Mouse (Mus musculus) heart, embryonic 15.5 days (tissue): ENCODE measurements around the gene Zfp949. TPM values are rescaled to one million over a fixed set of nuclear protein-coding genes. Genes with fewer than 3 reads are reported as not detected.

Source experiments
- ATAC-seq: fragments of 200-750 bp; cut with Nextera tagmentation; replicated peaks from 2 replicates; pipeline ENCODE4 v1.8.0; 2017; ENCODE audit warnings: low read depth, moderate TSS enrichment; ENCODE audit not compliant: insufficient number of reproducible peaks, insufficient read depth, low FRiP score
- H3K27ac ChIP-seq: fragments of 300-500 bp; sonication (generic); 2 replicates; pipeline ENCODE4 v1.5.1; 2015; ENCODE audit warnings: mild to moderate bottlenecking, inconsistent platforms
- H3K27me3 ChIP-seq: fragments of 300-500 bp; sonication (generic); 2 replicates; pipeline ENCODE4 v1.6.1; 2015; ENCODE audit warnings: inconsistent platforms
- H3K36me3 ChIP-seq: fragments of 300-500 bp; sonication (generic); 2 replicates; pipeline ENCODE4 v1.6.1; 2015; ENCODE audit warnings: mild to moderate bottlenecking, inconsistent platforms
- H3K4me1 ChIP-seq: fragments of 300-500 bp; sonication (generic); replicated peaks from 2 replicates; pipeline ENCODE4 v1.6.1; 2015; ENCODE audit warnings: inconsistent platforms
- H3K4me2 ChIP-seq: fragments of 300-500 bp; sonication (generic); 2 replicates; pipeline ENCODE4 v1.6.1; 2015; ENCODE audit warnings: inconsistent platforms, mild to moderate bottlenecking, moderate library complexity
- H3K4me3 ChIP-seq: fragments of 300-500 bp; sonication (generic); 2 replicates; pipeline ENCODE4 v1.5.1; 2015; ENCODE audit warnings: mild to moderate bottlenecking, inconsistent platforms
- H3K9ac ChIP-seq: fragments of 300-500 bp; sonication (generic); 2 replicates; pipeline ENCODE4 v1.6.1; 2015; ENCODE audit warnings: mild to moderate bottlenecking, inconsistent platforms
- H3K9me3 ChIP-seq: fragments of 300-500 bp; sonication (generic); replicated peaks from 2 replicates; pipeline ENCODE4 v1.6.1; 2016; ENCODE audit warnings: inconsistent platforms
- WGBS: fragments of 180-500 bp; shearing (Covaris S2); methylation state at CpG from one replicate; pipeline ENCODE4 v1.1.7; 2015; ENCODE audit warnings: mixed read lengths; 5-methylcytosine and 5-hydroxymethylcytosine counted together
- polyA plus RNA-seq: library from polyadenylated mRNA; unstranded; fragments of >200 nt; fragmentation: Nextera tagmentation; extraction: Ambion mirVana; gene quantifications from 2 replicates; pipeline ENCODE4 v1.2.1, GENCODE M21; 2015

The Zfp949 gene
- polyA plus RNA-seq = 7.6 and 9.0 TPM in 2 replicates

DNA sequence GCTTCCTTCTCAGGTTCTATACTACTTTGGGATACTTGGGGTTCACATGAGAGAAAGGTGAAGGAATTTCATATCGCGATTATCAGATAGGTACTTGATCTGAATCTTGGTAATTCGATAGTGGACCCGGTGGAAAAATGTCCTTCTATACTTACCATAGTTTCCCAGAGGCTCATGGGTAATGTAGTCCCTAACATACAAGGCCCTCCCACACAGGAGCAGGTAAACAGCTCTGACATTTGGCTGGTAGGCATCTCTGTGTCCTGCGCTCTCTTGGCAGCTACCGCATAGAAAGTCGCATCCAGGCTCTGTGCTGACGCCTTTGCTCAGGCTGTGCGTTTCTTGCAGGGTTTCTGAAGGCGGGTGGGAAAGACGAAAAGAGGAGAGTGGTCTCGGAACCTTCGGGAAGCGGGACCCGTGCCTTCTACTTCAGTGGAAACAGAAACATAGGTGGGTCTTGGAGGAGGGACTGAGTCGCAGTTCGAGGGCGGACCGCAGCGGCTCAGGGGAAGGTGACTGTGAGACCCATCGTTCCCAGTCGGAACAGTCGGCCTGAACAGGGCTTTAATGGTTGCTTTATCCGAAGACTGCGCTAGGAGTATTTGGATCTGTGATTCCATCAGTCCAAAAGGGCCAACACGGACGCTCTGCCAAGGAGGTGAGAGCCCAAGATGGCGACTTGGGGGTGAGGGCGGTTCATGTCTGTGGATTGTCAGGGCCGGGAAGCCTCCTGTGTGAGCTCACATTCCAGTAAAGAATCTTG is at the start of gene Zfp949:
Gene Zfp949 (plus strand): TSS at position 170 of the 763 bp plus-strand sequence.
- under 1% methylated on average over 30 of the region's 30 CpGs for WGBS
- peak within 1 kb of the TSS; percentile 98 for H3K4me3 ChIP-seq
- H3K4me2 ChIP-seq = peak within 1 kb of the TSS; percentile 89
- H3K36me3 ChIP-seq = 0 out of 2 replicates have a peak, but pooled peaks cover 3% of the 10 kb centered on the region
- peak within 1 kb of the TSS; percentile 83 for H3K27ac ChIP-seq
- ATAC-seq = peak; percentile 90
- H3K9ac ChIP-seq = peak within 1 kb of the TSS; percentile 79
- H3K9me3 ChIP-seq = no peaks in the 10 kb centered on the region
- no peaks in the 10 kb centered on the region for H3K27me3 ChIP-seq
- peaks cover 19% of the 10 kb centered on the region for H3K4me1 ChIP-seq

GRCm38 (mm10) chr9:88500112-88500511 is 47.7 kb upstream of the Zfp949 start:
- WGBS = 58% methylated on average over 2 of the region's 2 CpGs
- no peaks in the 10 kb centered on the region for H3K27me3 ChIP-seq
- ATAC-seq = no peak
- no peak overlapping the region for H3K4me2 ChIP-seq
- no peaks in the 10 kb centered on the region for H3K9me3 ChIP-seq
- no peak overlapping the region for H3K4me3 ChIP-seq
- no peaks in the 10 kb centered on the region for H3K36me3 ChIP-seq
- no peak overlapping the region for H3K9ac ChIP-seq
- H3K27ac ChIP-seq = no peak overlapping the region
- H3K4me1 ChIP-seq = no peaks in the 10 kb centered on the region

DNA sequence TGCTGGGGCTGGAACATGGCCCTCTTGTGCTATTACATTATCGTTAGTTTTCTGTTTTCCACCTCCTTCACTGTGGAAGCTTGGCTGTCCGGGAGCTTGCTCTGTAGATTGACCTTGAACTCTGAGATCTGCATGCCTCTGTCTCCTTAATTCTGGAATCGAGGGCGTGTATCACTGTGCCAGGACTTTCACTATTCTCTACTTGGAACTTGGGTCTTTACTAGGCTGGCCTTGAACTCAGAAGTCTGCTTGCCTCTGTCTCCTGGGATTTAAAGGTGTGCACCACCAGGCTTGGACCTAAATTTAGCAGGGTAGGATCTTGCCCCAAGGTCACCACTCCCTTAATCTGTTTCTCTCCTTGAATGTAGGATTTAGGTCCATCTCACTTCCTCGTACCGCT is 46.0 kb upstream of the Zfp949 start:
- 87% methylated on average over 6 of the region's 6 CpGs for WGBS
- Histone ChIP-seq H3K9me3 (no peaks in the 10 kb centered on the region), H3K4me3 (no peak overlapping the region), H3K27ac (no peak overlapping the region), H3K4me2 (no peak overlapping the region), H3K4me1 (no peaks in the 10 kb centered on the region), H3K36me3 (no peaks in the 10 kb centered on the region), H3K27me3 (no peaks in the 10 kb centered on the region), H3K9ac (no peak overlapping the region)
- no peak for ATAC-seq

DNA sequence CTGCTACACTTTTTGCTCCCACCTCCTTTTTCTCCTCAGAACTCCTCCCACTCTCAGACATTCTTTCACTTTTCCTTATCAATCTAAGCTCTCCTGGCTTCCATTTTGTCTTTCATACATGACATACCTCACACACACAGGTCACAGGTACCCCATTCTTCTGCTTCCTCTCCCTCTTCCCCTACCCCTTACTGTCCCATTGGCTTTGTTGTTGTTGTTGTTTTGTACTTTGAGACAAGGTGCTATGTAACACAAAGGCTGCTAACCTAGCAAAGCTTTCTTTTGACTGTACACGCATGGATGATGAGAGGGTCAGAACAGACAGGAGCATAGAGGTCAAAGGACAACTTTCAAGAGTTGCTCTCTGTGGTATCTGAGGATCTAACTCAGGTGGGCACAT is 32.3 kb upstream of the Zfp949 start:
- Histone ChIP-seq H3K4me2 (no peak overlapping the region), H3K36me3 (peaks cover 11% of the 10 kb centered on the region; the same call in 1 of the 2 replicates), H3K9ac (no peak overlapping the region), H3K27me3 (no peaks in the 10 kb centered on the region), H3K9me3 (no peaks in the 10 kb centered on the region), H3K4me3 (no peak overlapping the region), H3K4me1 (peaks cover 2% of the 10 kb centered on the region), H3K27ac (no peak overlapping the region)
- no peak for ATAC-seq
- 65% methylated on average over 1 of the region's 1 CpGs for WGBS

GRCm38 (mm10) chr9:88516361-88516995 is 31.3 kb upstream of the Zfp949 start:
- no peak for ATAC-seq
- Histone ChIP-seq H3K4me2 (no peak overlapping the region), H3K4me1 (peaks cover 9% of the 10 kb centered on the region), H3K27ac (no peak overlapping the region), H3K9me3 (no peaks in the 10 kb centered on the region), H3K27me3 (no peaks in the 10 kb centered on the region), H3K9ac (no peak overlapping the region), H3K4me3 (no peak overlapping the region), H3K36me3 (peaks cover 17% of the 10 kb centered on the region; the same call in 1 of the 2 replicates)
- WGBS = 70% methylated on average over 3 of the region's 3 CpGs

GRCm38 (mm10) chr9:88519390-88520121 is 28.3 kb upstream of the Zfp949 start:
- Histone ChIP-seq H3K9ac (no peak overlapping the region), H3K27ac (peak overlapping the region; percentile 33; the same call in 1 of the 2 replicates), H3K4me3 (no peak overlapping the region), H3K27me3 (no peaks in the 10 kb centered on the region), H3K9me3 (no peaks in the 10 kb centered on the region), H3K4me2 (no peak overlapping the region), H3K36me3 (peaks cover 17% of the 10 kb centered on the region; the same call in 1 of the 2 replicates), H3K4me1 (peaks cover 11% of the 10 kb centered on the region)
- no peak for ATAC-seq

GRCm38 (mm10) chr9:88520122-88520848 is 27.5 kb upstream of the Zfp949 start:
- 38% methylated on average over 2 of the region's 2 CpGs for WGBS
- 0 out of 2 replicates have a peak overlapping the region, but pooled peaks have one; percentile 15 for H3K9ac ChIP-seq

DNA sequence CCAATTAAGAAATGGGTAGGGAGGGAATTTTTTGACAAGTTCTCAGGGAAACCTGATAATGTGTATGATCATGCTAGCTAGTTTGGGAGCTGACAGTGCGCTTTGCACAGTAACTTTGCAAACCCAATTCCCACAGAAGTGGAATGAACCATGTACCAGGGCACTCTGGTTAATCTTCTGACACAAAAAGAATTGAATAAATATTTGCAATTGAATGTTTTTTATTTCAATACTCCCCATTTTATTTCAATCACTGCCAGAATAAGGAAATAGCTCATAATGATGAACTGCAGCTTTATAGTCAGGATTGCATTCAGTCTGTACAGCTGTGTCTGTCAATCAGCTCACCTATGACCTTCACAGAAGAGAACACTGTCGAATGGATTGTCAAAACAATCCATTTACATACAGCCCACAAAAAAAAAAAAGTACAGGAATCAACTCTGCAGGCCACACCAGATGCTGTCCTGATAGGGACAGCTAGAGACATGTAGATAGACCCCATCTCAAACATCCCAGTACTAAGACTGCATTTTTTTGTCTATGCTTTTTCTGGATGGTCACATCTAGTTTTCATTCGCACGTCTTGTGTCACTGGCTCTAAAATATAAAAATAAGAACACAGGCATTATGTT is 26.9 kb upstream of the Zfp949 start:
- H3K9ac ChIP-seq = 0 out of 2 replicates have a peak overlapping the region, but pooled peaks have one; percentile 15
- WGBS = 24% methylated on average over 4 of the region's 4 CpGs
- no peak overlapping the region for H3K27ac ChIP-seq
- H3K9me3 ChIP-seq = no peaks in the 10 kb centered on the region
- no peak for ATAC-seq
- H3K4me3 ChIP-seq = peak overlapping the region; percentile 81
- no peaks in the 10 kb centered on the region for H3K27me3 ChIP-seq
- peak overlapping the region; percentile 68 for H3K4me2 ChIP-seq
- H3K36me3 ChIP-seq = peaks cover 17% of the 10 kb centered on the region; the same call in 1 of the 2 replicates
- peaks cover 11% of the 10 kb centered on the region for H3K4me1 ChIP-seq

More at GRCm38 (mm10) chr9:88520122-88520848, 27.5 kb upstream of the Zfp949 start:
- H3K27ac ChIP-seq = no peak overlapping the region
- peak overlapping the region; percentile 68 for H3K4me2 ChIP-seq
- no peak for ATAC-seq
- H3K9me3 ChIP-seq = no peaks in the 10 kb centered on the region
- no peaks in the 10 kb centered on the region for H3K27me3 ChIP-seq
- peak overlapping the region; percentile 81; the same call in 1 of the 2 replicates for H3K4me3 ChIP-seq
- H3K4me1 ChIP-seq = peaks cover 11% of the 10 kb centered on the region
- peaks cover 17% of the 10 kb centered on the region; the same call in 1 of the 2 replicates for H3K36me3 ChIP-seq

DNA sequence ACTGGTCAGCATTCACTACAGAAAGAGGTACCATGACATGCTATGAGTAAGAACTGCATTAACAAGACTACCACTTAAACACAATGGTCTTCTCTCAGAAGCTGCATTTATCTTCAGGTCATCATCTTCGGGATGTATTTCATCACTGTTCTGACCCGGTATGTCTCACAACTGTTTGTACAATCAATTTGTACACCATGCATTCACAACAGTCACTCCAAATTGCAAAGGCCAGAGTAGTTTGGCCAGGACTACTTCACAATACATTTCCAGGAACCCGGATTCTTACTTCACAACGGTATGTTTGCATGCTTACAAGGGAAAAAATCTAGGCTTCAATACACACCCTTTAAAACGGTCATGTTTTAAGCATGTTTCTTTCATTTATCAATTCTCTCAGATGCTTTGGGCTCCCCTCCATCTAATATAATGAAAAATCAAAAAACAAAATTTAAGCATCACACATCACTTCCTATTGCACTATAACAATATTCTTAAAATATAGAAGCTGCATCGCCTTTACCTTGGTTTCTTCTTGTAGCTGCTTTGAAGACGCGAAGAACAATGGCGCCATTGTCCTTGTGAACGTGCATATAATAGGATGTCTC is 25.8 kb upstream of the Zfp949 start:
- no peak for ATAC-seq
- Histone ChIP-seq H3K9ac (peak overlapping the region; percentile 87), H3K9me3 (no peaks in the 10 kb centered on the region), H3K27me3 (no peaks in the 10 kb centered on the region), H3K27ac (peak overlapping the region; percentile 89), H3K36me3 (peaks cover 17% of the 10 kb centered on the region; the same call in 1 of the 2 replicates), H3K4me2 (peak overlapping the region; percentile 68), H3K4me1 (peaks cover 11% of the 10 kb centered on the region), H3K4me3 (peak overlapping the region; percentile 81)
- 0% methylated on average over 10 of the region's 10 CpGs for WGBS
